Mouse (Mus musculus) Muller cell, postnatal 12 days (primary cell): Measurements from ENCODE around the gene Zmynd10.
A peak's percentile ranks its signal among the peaks of the same experiment; 100 is the strongest.

Source experiments
- DNase-seq: peaks from one replicate; pipeline ENCODE4 v3.0.0-alpha.2; 2015; ENCODE audit errors: inconsistent ontology term

Zmynd10 gene

DNA sequence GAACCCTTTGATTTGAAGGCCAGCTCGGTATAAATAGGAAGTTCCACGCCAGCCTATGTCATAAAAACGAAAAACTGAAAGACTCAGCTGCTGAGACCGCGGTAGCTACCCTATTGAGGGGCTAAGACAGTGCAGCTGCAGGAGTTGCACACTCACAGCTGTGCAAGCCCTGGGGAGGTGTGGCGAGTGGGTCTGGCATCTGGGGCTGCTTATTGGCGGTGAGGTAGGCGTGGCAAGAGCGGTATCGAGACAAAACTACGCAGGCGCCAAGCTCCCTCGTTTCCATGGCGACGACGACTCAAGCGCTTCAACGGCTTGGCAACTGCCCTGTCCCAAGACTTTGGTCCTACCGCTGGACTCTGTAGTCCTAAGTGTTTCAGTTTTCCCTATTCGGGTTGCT, at the start of gene Zmynd10:
TSS of gene Zmynd10 (plus strand) at position 273 of the 400 bp plus-strand sequence.
- peak; percentile 85 for DNase-seq

DNA sequence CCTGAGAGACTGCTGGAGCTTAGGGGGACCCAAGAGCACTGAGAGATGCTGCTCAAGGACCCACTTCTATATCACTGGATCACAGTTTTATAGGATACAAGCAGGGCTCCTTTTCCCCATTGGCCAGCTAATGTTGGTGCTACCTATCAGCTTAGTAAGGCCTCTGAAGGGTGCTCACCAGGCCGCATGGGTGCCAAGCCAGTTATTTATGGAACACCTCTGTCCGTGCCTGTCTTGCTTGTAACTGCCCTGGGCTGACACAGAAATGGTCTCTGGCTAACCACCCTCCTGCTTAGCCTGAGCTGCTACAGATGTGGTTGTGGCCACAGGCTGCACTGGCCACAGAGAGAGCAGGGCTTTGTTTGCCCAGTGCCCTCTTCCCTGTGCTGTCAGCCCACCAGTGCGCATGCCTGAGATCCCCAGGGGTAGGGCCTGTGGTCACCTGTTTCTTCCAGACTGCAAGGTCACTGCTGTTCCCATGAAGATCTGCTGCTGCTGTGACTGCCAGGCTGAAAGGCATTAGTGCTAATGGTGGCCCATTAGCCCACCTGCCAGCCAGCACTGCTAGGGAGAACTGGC, 46.3 kb upstream of the Zmynd10 start:
- DNase-seq: no peak

DNA sequence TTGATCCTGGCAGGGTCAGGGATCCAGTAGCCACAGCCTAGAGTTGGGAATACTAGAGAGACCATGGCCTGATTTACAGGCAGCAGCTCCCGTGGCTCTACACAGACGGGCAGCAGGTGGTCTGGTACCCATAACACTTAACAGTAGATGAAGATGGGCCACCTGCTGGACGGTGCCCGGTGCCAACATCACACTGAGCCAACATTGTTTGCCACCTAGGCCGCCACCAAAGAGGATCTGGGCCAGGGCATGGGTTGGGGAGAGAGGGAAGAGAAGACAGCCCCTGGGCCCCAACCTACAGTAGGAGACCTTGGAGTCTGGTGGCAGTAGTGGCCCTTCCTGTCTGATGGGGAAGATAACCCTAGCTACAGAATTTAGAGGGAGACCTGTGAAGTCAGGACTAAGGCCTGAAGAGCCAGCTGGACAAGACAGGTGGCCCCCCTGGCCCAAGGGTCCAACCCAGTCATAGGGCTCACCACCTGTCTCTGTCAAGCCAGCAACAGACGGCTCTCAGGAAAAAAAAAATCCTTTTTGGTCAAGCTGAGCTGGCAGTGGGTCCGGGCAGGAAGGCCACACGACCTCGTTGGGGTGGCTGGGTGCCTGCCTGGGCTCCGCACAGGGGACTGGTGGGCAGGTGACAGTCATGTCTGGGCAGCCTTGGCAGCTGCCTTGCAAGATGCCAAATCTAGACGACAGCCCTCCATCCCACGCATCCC, 44.8 kb upstream of the Zmynd10 start:
- no peak for DNase-seq

DNA sequence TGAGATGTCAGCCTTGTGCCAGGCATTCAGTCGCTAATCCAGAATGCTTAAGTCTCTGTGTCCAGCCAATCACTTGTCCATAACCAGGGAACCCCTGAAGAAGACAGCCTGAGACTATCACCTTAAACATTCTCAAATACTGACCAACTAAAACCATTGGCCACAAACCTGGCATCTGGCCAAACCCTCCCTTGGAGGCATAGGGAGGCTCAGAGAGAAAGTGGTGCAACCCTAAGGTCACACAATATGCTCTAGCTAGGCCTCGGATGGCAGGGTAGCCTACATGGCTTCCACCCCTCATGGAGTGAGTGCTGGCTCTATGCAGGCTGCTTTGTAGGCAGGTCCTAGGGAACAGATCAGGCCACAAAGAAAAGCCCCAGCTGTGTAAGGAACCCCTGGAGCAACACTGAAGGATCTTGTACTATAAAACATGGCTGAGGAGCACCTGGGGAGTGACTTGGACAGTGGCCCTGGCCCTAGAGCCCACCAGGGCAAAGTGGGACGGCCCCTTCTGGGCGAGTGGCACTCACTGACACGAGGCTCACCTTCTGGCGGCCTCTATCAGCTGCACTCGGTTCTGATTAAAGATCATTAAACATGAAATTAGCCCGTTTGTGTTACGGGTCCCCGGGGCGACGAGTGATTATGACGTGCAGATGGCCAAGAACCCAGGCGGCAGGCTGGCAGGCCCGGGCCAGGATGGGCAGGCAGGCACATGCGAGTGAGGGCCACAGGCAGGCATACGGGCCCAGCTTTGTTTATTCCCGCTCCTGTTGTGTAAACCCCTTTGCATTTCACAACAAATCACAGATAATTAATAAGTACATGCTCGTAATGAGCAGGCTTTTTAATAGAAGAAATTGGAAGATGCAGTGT, 42.2 kb upstream of the Zmynd10 start:
- DNase-seq: no peak

DNA sequence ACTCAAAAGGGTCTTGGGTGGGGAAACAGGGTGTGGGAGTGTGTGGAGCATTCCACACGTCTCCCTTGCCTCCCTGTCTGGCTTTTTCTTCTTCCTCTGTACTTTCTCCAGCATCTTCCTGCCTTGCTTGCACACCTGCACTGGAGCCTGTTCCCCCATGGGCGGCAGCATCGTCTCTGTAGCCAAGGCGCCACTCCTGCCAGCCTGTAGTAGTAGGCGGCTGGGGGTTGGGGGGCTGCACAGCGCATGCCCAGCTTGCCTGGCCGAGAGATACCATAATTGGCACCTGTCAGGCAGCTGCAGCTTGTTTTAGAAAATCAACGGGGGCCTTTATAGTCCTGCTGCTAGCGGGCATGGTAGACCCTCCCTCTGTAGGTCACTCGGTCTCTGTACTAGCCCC, 38.8 kb upstream of the Zmynd10 start:
- DNase-seq: no peak

GRCm38 (mm10) chr9:107510384-107511100, 36.6 kb upstream of the Zmynd10 start:
- no peak for DNase-seq

DNA sequence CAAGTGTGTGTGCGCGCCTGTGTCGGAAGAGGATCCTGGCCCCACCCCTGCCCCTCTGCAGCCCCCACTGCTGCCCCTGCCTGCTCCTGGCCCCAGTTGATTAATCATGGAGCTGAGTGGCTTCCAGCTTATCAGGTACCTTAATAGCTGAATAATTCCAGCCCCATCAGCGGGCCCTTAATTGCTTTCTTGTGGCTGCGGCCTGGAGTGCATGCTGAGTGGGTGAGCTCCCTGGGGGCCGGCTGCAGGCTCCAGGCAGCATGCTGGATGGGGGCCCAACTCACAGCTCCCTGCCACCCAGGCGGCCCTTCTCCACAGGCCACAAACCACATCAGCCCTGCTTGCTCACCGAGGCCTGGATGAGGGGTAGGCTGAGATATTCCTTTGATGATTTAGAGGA, 35.7 kb upstream of the Zmynd10 start:
- peak; percentile 68 for DNase-seq

GRCm38 (mm10) chr9:107512326-107512725, 34.8 kb upstream of the Zmynd10 start:
- no peak for DNase-seq

DNA sequence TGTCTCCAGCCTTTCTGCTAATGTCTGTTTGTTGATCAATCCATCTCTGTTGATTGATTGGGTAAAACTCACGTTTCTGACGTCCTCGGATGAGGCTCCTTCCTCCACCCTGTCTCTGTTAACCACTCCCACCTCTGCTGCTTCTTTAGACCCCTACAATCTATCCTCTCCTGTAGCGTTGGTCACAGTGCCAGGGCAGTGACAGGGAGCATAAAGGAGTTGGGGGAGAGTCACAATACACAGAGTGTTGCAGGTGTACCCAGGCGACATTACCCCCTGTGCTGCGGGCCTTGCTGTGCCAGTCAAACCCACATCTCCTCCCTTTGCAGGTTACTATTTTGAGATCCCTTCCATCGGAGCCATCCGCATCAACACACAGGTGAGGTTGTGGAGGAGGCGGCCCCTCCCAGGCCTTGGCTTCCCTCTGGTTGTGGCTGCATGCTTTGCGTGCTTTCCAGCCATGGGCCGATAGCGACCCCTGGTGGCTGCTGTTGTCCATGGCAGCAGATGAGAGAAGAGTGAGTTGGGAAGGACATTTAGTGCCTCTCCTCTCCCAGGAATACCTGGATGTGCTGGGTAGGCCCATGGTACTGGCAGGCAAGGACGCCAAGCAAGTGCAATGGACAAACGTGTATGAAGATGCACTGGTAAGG, 32.7 kb upstream of the Zmynd10 start:
- DNase-seq: peak; percentile 73

DNA sequence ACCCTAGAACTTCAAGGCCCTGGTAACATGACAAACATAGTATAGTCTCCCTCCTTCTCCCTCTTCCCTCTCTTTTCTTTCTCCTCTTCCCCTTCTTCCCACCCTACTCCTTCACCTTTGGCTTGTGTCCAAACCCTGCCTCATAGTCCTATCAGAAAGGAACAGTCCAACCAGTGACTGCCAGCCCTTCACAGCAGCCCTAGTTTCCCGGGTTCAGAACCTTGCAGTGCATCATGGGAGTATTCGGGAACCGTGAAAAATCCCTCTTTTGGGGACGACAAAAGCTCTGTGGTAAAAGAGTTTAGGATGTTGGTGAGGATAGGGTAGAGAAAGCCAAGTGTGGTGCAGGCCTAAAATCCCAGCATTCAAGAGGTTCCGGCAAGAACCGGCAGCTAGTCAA, 26.8 kb upstream of the Zmynd10 start:
- DNase-seq: no peak

- DNase-seq: no peak
These were observed 25.9 kb upstream of the Zmynd10 start for GRCm38 (mm10) chr9:107521190-107521589.

DNA sequence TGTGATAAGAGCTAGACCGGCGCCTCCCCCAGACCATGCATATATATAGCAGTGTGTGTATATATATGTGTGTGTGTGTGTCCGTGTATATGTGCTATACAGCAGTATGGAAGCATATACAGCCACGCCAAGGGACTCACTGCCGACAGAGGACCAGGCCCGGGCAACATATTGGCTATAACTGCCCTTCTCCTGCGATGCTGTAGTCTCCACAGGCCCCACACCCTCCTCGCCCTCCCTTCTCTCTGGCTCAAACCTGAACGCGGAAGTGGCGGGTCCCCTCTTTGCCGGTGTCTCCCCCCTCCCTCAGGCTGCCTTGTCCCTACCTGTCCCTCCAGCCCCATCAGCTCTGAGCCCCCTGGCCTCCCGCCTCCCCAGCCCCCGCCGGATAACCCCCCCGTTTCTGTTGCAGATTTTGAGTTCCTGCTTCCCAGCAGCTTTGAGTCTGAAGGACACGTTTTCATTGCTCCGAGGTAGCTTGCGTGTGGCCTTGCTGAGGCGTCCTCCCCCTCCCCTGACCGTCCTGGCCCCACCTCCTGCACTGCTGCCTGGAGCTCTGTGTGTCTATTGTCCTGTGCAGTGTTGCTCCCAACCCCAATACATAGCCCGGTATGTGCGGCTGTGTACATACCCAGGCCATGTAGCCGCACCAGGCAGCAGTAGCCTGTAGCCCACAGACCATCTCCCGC, 25.2 kb upstream of the Zmynd10 start:
- DNase-seq: peak; percentile 30

GRCm38 (mm10) chr9:107522400-107522711, 24.7 kb upstream of the Zmynd10 start:
- no peak for DNase-seq

DNA sequence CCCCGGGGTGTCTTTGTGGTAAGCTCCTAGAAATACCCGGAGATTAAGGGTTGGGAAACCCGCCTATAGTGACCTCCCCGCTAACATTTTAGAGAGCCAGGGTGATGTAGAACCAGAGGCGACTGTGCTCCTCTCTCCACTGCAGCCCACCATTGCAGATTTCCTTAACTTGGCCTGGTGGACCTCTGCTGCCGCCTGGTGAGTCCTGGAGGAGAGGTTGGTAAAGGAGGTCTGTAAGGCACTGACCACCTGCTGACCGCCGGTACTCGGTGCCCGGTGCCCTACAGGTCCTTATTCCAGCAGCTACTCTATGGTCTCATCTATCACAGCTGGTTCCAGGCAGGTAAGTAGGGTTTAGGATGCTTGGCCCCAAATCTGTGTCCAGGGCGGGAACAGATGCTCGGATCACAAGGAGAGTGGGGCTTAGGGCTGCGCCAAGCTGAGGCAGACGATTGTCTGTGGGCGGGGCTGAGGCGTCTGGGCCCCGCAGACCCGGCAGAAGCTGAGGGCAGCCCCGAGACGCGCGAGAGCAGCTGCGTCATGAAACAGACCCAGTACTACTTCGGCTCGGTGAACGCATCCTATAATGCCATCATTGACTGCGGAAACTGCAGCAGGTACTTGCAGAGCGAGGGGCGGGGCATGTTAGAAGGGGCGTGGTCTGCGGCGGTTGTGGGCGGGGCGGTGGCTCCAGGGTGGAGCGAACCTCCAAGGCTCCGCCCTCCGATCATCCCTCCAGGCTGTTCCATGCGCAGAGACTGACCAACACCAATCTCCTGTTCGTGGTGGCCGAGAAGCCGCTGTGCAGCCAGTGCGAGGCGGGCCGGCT, 20.7 kb upstream of the Zmynd10 start:
- DNase-seq: peak; percentile 71

GRCm38 (mm10) chr9:107533791-107534407, 13.2 kb upstream of the Zmynd10 start, which contains the start of gene Tmem115:
Gene Tmem115 (plus strand): TSS chr9:107533945.
- peak; percentile 96 for DNase-seq

DNA sequence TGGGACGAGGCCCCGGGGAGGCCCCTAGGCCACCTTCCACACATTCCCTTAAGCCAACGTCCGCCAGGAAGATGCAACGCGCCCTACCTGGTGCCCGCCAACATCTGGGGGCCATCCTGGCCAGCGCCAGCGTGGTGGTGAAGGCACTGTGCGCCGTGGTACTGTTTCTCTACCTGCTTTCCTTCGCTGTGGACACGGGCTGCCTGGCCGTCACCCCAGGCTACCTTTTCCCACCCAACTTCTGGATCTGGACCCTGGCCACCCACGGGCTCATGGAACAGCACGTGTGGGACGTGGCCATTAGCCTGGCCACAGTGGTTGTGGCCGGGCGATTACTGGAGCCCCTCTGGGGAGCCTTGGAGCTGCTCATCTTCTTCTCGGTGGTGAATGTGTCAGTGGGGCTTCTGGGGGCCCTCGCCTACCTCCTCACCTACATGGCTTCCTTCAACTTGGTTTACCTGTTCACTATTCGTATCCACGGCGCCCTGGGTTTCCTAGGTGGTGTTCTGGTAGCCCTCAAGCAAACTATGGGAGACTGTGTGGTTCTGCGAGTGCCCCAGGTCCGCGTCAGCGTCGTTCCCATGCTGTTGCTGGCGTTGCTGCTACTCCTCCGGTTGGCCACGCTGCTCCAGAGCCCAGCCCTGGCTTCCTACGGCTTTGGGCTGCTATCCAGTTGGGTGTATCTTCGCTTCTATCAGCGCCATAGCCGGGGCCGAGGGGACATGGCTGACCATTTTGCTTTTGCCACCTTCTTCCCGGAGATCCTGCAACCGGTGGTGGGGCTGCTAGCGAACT, 12.5 kb upstream of the Zmynd10 start:
- DNase-seq: peak; percentile 46

DNA sequence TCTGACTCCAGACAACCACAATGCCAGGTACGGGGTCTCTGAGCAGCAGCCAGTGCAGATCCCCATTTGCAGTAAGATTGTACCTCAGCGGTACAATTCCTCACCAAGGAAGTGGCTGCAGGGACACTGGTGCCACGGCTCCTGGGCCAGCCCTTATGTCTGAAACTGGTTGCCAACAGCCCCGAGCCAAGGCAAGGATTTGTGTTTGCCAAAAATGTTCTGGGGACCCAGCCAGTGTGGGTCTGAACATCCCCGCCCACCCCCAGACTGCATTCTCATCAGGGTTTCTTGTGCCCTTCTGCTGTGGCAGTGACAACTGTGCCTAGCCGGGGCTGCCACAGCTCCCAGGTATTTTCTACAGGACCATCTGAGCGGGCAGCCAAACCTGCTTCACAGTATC, 8.9 kb upstream of the Zmynd10 start:
- no peak for DNase-seq

- DNase-seq: no peak
These were observed 8.4 kb upstream of the Zmynd10 start for GRCm38 (mm10) chr9:107538711-107539110.

DNA sequence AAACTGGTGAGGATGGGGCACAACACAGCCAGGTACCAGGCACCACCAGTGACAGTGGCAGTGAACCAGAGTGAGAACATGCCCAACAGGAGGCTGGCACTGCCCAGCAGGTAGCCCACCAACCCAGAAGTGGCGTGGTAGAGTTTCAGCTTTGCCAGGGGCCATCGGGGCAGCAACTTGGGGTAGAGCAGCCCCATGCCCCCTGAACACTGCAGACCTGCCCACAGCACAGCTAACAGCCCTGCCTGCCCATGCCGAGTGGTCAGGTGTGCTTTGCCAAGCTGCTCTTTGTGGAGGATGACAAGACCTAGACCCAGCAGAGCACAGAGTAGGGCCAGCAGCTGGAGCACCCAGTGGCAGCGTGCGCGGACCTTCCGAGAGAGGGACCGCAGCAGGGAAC, 7.2 kb upstream of the Zmynd10 start:
- DNase-seq: no peak
